Mouse (Mus musculus) forebrain, embryonic 10.5 days (tissue): ENCODE results near the gene Cdkn1c. TPM values are rescaled to one million over a fixed set of nuclear protein-coding genes. Genes with fewer than 3 reads are reported as not detected.

Experiments used
- DNase-seq: peaks from one replicate; pipeline ENCODE4 v3.0.0-alpha.2; 2017; ENCODE audit warnings: low spot score; ENCODE audit errors: extremely low spot score
- H3K27ac ChIP-seq: fragments of 300-500 bp; sonication (generic); 2 replicates; pipeline ENCODE4 v1.5.1; 2016; ENCODE audit warnings: mild to moderate bottlenecking
- H3K27me3 ChIP-seq: fragments of 300-500 bp; sonication (generic); 2 replicates; pipeline ENCODE4 v1.6.1; 2016; ENCODE audit warnings: mild to moderate bottlenecking; ENCODE audit not compliant: poor library complexity, severe bottlenecking
- H3K36me3 ChIP-seq: fragments of 300-500 bp; sonication (generic); replicated peaks from 2 replicates; pipeline ENCODE4 v1.6.1; 2016; ENCODE audit warnings: mild to moderate bottlenecking, moderate library complexity
- H3K4me1 ChIP-seq: fragments of 300-500 bp; sonication (generic); 2 replicates; pipeline ENCODE4 v1.6.1; 2016
- H3K4me3 ChIP-seq: fragments of 300-500 bp; sonication (generic); 2 replicates; pipeline ENCODE4 v1.5.1; 2016; ENCODE audit warnings: mild to moderate bottlenecking, moderate library complexity
- H3K9me3 ChIP-seq: fragments of 300-500 bp; sonication (generic); 2 replicates; pipeline ENCODE4 v1.6.1; 2016; ENCODE audit warnings: mild to moderate bottlenecking, moderate library complexity
- WGBS: fragments of 180-500 bp; shearing (Covaris S2); methylation state at CpG from one replicate; pipeline ENCODE4 v1.1.7; 2016; 5-methylcytosine and 5-hydroxymethylcytosine counted together
- polyA plus RNA-seq: library from polyadenylated mRNA; unstranded; fragments of >200 nt; fragmentation: Nextera tagmentation; extraction: Ambion mirVana; gene quantifications from 2 replicates; pipeline ENCODE4 v1.2.1, GENCODE M21; 2016

The Cdkn1c gene
- polyA plus RNA-seq, 1 experiment from 2014 or later = 194 TPM

DNA sequence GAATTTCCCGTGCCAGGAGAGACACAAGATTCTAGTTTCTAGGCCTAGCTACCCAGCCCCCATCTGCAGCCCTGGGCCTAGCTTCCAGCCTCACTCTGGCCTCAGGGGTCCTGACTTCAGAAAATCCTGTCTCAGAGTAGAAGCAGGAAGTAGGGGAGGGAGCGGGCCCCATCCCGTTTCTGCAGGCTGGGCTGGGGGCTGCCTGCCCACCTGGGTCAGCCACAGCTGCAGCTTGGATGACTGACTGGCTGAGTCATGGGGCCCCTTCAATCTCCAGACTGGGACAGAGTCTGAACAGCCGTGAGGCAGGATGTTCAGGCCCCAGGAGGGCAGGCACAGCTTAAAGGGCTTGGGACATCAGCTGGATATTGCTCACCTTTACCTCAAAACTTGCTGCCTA is 45.8 kb downstream of the Cdkn1c start:
- Histone ChIP-seq H3K27me3 (peaks cover 61% of the 10 kb centered on the region), H3K4me3 (no peak overlapping the region), H3K36me3 (no peaks in the 10 kb centered on the region), H3K4me1 (peaks cover 25% of the 10 kb centered on the region), H3K9me3 (no peaks in the 10 kb centered on the region), H3K27ac (peak overlapping the region; percentile 31)
- 51% methylated on average over 4 of the region's 4 CpGs for WGBS
- DNase-seq = no peak

DNA sequence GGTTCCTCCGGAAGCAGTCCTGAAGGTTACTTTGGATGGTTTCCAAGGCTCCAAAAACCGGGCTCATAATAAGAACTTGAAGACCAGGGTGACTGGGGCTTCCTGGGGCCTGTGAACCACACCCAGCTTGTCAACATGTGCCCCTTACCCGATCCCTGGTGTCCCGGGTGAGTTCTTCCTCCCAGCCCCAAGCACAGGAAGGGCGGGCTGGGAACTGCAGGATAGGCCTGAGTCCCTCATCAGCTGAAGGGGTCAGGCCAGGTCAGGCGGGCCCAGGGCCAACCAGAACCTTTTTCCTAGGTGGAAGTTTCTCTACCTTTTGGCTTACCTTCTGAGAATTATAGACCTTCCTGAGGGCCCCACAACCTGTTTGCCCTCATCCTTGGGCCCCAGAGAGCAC is 48.2 kb downstream of the Cdkn1c start:
- Histone ChIP-seq H3K27ac (no peak overlapping the region), H3K4me1 (peaks cover 34% of the 10 kb centered on the region), H3K4me3 (no peak overlapping the region), H3K36me3 (no peaks in the 10 kb centered on the region), H3K27me3 (peaks cover 67% of the 10 kb centered on the region), H3K9me3 (no peaks in the 10 kb centered on the region)
- no peak for DNase-seq
- WGBS = 81% methylated on average over 6 of the region's 6 CpGs

DNA sequence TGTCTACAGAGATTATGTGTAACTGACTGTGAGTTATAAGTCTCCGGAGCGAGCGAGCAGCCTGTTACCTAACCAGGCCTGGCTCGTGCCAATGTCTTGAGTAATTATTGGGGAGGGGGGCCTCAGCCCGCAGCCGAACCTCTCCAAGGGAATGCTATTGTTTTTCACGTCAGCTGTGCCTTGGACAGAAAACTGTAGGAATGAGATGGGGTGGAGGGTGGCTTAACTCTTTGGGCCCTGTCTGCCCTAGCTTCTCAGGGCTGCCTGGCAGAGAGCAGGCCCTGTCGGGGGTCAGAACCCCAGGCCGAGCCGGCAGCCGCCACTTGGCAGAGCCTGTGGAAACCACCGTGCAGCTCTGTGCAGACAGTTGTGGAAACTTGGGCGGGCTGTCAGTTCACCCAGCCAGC is 52.2 kb downstream of the Cdkn1c start:
- no peaks in the 10 kb centered on the region for H3K36me3 ChIP-seq
- peaks cover 56% of the 10 kb centered on the region for H3K27me3 ChIP-seq
- WGBS = 69% methylated on average over 13 of the region's 13 CpGs
- no peak for DNase-seq
- H3K9me3 ChIP-seq = no peaks in the 10 kb centered on the region; the same call in 1 of the 2 replicates
- H3K4me3 ChIP-seq = no peak overlapping the region
- H3K27ac ChIP-seq = peak overlapping the region; percentile 56
- peaks cover 24% of the 10 kb centered on the region for H3K4me1 ChIP-seq

Other genes starting within 250 kb of the Cdkn1c start
- 0.43 TPM in 2 replicates for gene Slc22a18, start 12.7 kb upstream of the Cdkn1c start, polyA plus RNA-seq
- gene Phlda2, start 42.1 kb upstream of the Cdkn1c start, polyA plus RNA-seq = 0.96 and 1.4 TPM in 2 replicates
- gene Nap1l4, start 88.1 kb upstream of the Cdkn1c start, polyA plus RNA-seq = 375 and 396 TPM in 2 replicates
- 87.3 and 93.9 TPM in 2 replicates for gene Cars, start 139.0 kb upstream of the Cdkn1c start, polyA plus RNA-seq
- gene Tnfrsf26, start 167.7 kb upstream of the Cdkn1c start, polyA plus RNA-seq = 0.17 and 0.35 TPM in 2 replicates
- 10.1 TPM in 2 replicates for gene Tnfrsf22, start 188.6 kb upstream of the Cdkn1c start, polyA plus RNA-seq
- gene Tnfrsf23, start 224.8 kb upstream of the Cdkn1c start, polyA plus RNA-seq = 0.09 and 0.15 TPM in 2 replicates